In the genomic region with DNA sequence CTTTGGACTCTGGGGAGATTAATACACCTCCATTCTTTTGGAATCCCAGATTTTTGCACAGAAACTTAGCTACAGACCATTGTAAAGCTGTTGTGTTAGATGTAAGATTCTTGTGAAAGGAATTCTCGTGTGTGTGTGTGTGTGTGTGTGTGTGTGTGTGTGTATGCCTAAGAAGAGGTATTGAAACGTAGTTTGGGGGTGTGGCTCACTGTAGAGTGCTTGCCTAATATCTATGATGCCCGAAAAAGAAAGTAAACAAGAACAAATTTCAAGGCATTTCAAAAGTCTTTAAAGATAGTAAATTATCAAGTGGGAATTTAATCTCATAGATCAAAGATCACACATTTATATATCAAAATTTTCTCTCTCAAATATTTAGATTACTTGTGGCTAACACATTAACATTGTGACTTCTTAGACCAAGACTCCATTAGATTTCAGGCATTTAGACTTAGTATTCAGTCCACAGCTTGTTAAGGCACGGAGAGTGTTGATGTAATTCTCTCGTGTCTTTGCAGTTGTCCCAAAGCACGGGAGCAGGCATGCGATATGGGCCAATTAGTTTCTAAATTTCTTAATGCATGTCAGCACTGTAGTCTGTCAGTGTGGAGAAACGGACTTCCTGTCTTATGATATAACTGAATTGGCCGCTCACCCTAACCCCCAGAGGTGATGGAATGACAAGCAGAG, we compare ENCODE assay signal across 13 mouse cellular contexts. TPM values are rescaled to one million over a fixed set of nuclear protein-coding genes. Genes with fewer than 3 reads are reported as not detected.
DNase-seq lines count a peak whose midpoint lies in the region; ATAC-seq lines count a peak whose summit lies in the region.
"Had no signal": no experiment of that assay in that cellular context is flagged by ENCODE, and none has a peak within 500 bp of the region (broad histone marks: within the 10 kb centered on the region; RNA-seq: fewer than 3 reads in every experiment).

No protein-coding gene starts in this region.

- H3K4me2 ChIP-seq in heart, embryonic 16.5 days (ENCODE audit: low read depth, low read length) = peak overlapping the region; percentile 32
- no peak overlapping the region for H3K4me2 ChIP-seq in midbrain, embryonic 13.5 days (replicated peaks)
- H3K4me2 ChIP-seq: forebrain, embryonic 15.5 days; limb, embryonic 15.5 days; midbrain, embryonic 11.5 days had no signal

- H3K9ac ChIP-seq in heart, embryonic 16.5 days (ENCODE audit: low read length) = no peak overlapping the region
- H3K9ac ChIP-seq in midbrain, embryonic 13.5 days (replicated peaks) = no peak overlapping the region
- H3K9ac ChIP-seq: embryonic facial prominence, embryonic 12.5 days; limb, embryonic 15.5 days had no signal

- WGBS in heart, embryonic 16.5 days = 60% methylated on average over 9 of the region's 9 CpGs
- WGBS in midbrain, embryonic 13.5 days = 73% methylated on average over 9 of the region's 9 CpGs
- WGBS in midbrain, embryonic 10.5 days = 84% methylated on average over 9 of the region's 9 CpGs
- 3% methylated on average over 9 of the region's 9 CpGs for WGBS in macrophage (ENCODE audit: missing documents)

- peaks cover 26% of the 10 kb centered on the region for H3K4me1 ChIP-seq in heart, embryonic 16.5 days (ENCODE audit: control insufficient read depth, insufficient read depth, low read length)
- H3K4me1 ChIP-seq in midbrain, embryonic 13.5 days (replicated peaks) = peaks cover 22% of the 10 kb centered on the region
- peaks cover 11% of the 10 kb centered on the region; the same call in 1 of the 2 replicates for H3K4me1 ChIP-seq in midbrain, embryonic 10.5 days

- peak overlapping the region; percentile 65 for H3K27ac ChIP-seq in heart, embryonic 16.5 days (ENCODE audit: low read length)
- peak overlapping the region; percentile 17; the same call in 1 of the 2 replicates for H3K27ac ChIP-seq in midbrain, embryonic 13.5 days
- no peak overlapping the region for H3K27ac ChIP-seq in midbrain, embryonic 10.5 days (replicated peaks)
- H3K27ac ChIP-seq in macrophage = peak overlapping the region; percentile 35
- H3K27ac ChIP-seq: embryonic facial prominence, embryonic 12.5 days; limb, embryonic 15.5 days had no signal

- no peaks in the 10 kb centered on the region for H3K36me3 ChIP-seq in heart, embryonic 16.5 days (ENCODE audit: control insufficient read depth, insufficient read depth)
- H3K36me3 ChIP-seq in midbrain, embryonic 13.5 days = no peaks in the 10 kb centered on the region
- no peaks in the 10 kb centered on the region for H3K36me3 ChIP-seq in midbrain, embryonic 10.5 days
- no peaks in the 10 kb centered on the region for H3K36me3 ChIP-seq in macrophage (ENCODE audit: inconsistent target)
- H3K36me3 ChIP-seq: embryonic facial prominence, embryonic 12.5 days; forebrain, embryonic 15.5 days; limb, embryonic 15.5 days had no signal

- no peak overlapping the region for H3K4me3 ChIP-seq in heart, embryonic 16.5 days (ENCODE audit: low read length)
- H3K4me3 ChIP-seq in midbrain, embryonic 13.5 days (replicated peaks) = no peak overlapping the region
- no peak overlapping the region for H3K4me3 ChIP-seq in midbrain, embryonic 10.5 days
- H3K4me3 ChIP-seq in macrophage (ENCODE audit: inconsistent target) = peak overlapping the region; percentile 8
- H3K4me3 ChIP-seq: embryonic facial prominence, embryonic 12.5 days; forebrain, embryonic 15.5 days; limb, embryonic 15.5 days had no signal

- H3K27me3 ChIP-seq in heart, embryonic 16.5 days (ENCODE audit: control insufficient read depth, insufficient read depth, low read length) = no peaks in the 10 kb centered on the region
- 0 out of 2 replicates have a peak, but pooled peaks cover 7% of the 10 kb centered on the region for H3K27me3 ChIP-seq in midbrain, embryonic 13.5 days
- peaks cover 24% of the 10 kb centered on the region for H3K27me3 ChIP-seq in midbrain, embryonic 10.5 days (ENCODE audit: low read depth, poor library complexity, severe bottlenecking)
- H3K27me3 ChIP-seq: forebrain, embryonic 15.5 days; limb, embryonic 15.5 days had no signal

- no peak for ATAC-seq in heart, embryonic 16.5 days (replicated peaks; ENCODE audit: extremely low read depth, insufficient read depth, low FRiP score)
- ATAC-seq in midbrain, embryonic 13.5 days = no peak
- ATAC-seq: forebrain, embryonic 15.5 days had no signal

- intact Hi-C loops in heart, postnatal 10 days (cut with DNase I) = no loop called here

- DNase-seq in heart, postnatal 10 days = no peak
- DNase-seq in midbrain, embryonic 10.5 days (ENCODE audit: low spot score) = no peak
- no peak for DNase-seq in retina, postnatal 1 day
- DNase-seq in adrenal gland, postnatal 36 days = no peak
- DNase-seq: cerebellum, adult 9-10 months; gastrocnemius, postnatal 36 days had no signal

- H3K79me2 ChIP-seq in macrophage (ENCODE audit: inconsistent target) = peaks cover 20% of the 10 kb centered on the region; the same call in 1 of the 2 replicates

- peaks cover 3% of the 10 kb centered on the region; the same call in 1 of the 2 replicates for H3K9me3 ChIP-seq in heart, embryonic 16.5 days (replicated peaks; ENCODE audit: control insufficient read depth, low read length)
- H3K9me3 ChIP-seq in midbrain, embryonic 13.5 days = no peaks in the 10 kb centered on the region
- H3K9me3 ChIP-seq in midbrain, embryonic 10.5 days (replicated peaks) = 0 out of 2 replicates have a peak, but pooled peaks cover 5% of the 10 kb centered on the region
- H3K9me3 ChIP-seq: forebrain, embryonic 15.5 days; limb, embryonic 15.5 days had no signal

RNA-seq across cellular contexts. Expression of a gene that starts 2.1 kb away (rescaled TPM):
- polyA plus RNA-seq in heart, embryonic 16.5 days (2015; fragmentation: Nextera tagmentation; extraction: Ambion mirVana) = 30.9 and 32.6 TPM in 2 replicates
- 100 to 1,000 TPM; 153 to 196 TPM for total RNA-seq in heart, postnatal 10 days (2021)
- 35.4 and 37.4 TPM in 2 replicates for polyA plus RNA-seq in midbrain, embryonic 13.5 days (2015; fragmentation: Nextera tagmentation; extraction: Ambion mirVana)
- polyA plus RNA-seq in midbrain, embryonic 10.5 days (2016; fragmentation: Nextera tagmentation; extraction: Ambion mirVana) = 3.4 and 6.7 TPM in 2 replicates
- total RNA-seq in macrophage (2018; cell fraction: chromatin; rRNA removed) = 100 to 1,000 TPM in 12 of 26 experiments, 10 to 100 TPM in 14; 42.2 to 177 (median 84.2) TPM
- total RNA-seq in macrophage (2018; cell fraction: cytosol; rRNA removed) = 10 to 100 TPM in 15 of 26 experiments, 1 to 10 TPM in 11; 5.1 to 25.7 (median 13.4) TPM
- 100 to 1,000 TPM in 2 of 26 experiments, 10 to 100 TPM in 24; 16.5 to 116 (median 48.2) TPM for total RNA-seq in macrophage (2018; cell fraction: nucleus; rRNA removed)
- 7.4 to 12.4 TPM (median 7.5 TPM) in 3 replicates for polyA plus RNA-seq in macrophage (2018)
- total RNA-seq in adrenal gland, postnatal 36 days (2021) = 10 to 100 TPM; 29.9 to 40.9 TPM
